Mouse (Mus musculus) layer of hippocampus, postnatal 25 days (tissue): ENCODE measurements around the gene Dusp6. TPM values are rescaled to one million over a fixed set of nuclear protein-coding genes. Genes with fewer than 3 reads are reported as not detected.

Experiments used
- DNase-seq, 2 experiments: peaks; one replicate each; pipeline ENCODE4 v3.0.0; 2022; ENCODE audit warnings: mixed read lengths in 2 of 2, low spot score in 1 of 2; ENCODE audit errors: extremely low spot score in 1 of 2
- total RNA-seq, 2 experiments: library from RNA; stranded (reverse); gene quantifications; 2 replicates each; pipeline ENCODE4 v1.2.3; 2021

Dusp6 gene
- total RNA-seq, 2 experiments from 2014 or later: 74.9 to 93.5 TPM

DNA sequence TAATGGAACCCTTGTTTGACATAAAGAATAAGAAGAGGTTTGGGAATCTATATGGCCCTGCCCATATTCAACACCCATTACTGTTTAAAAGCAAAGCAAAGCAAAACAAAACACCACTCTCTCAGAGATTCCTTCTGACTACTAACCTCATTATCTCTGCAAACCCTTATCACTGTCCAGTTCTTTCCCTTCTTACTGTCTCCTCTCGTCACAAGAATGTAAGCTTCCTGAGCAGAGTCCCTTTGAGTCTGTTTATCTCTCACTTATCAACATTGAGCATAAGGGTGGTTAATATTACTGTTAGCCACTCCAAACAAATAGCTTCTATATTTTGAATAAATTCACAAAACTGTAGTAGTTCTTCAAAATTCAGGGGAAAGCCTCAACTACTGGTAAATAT is 48.9 kb downstream of the Dusp6 start:
- DNase-seq: no peak

DNA sequence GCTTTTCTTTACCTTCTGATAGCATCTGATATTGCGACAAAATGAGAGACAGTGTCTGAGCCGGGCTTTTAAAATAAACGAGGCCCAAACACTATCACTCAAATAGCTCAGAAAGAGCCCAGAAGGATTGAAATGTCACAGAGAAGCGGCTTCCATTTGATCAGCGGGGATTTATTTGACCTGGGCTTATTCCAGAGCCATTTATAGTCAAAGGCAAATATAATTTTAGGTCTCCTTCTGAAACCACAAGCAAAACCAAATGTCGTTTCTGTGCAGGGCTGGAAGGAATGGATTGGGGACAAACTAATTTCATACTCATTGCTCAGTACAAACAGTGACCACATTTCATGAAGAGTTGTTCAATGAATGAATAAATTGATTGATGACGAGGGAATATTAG is 51.3 kb downstream of the Dusp6 start:
- DNase-seq: no peak

- DNase-seq: no peak
Observed at GRCm38 (mm10) chr10:99317057-99317456, 54.0 kb downstream of the Dusp6 start.

Other genes with a start within 250 kb of the Dusp6 start
- 1 to 10 TPM; 6.5 to 8.2 TPM for gene Poc1b, start 156.2 kb upstream of the Dusp6 start, total RNA-seq
- gene Galnt4, start 155.1 kb upstream of the Dusp6 start, total RNA-seq: 1 to 10 TPM; 4.0 to 4.6 TPM
- not detected for gene Phxr2, start 136.9 kb upstream of the Dusp6 start, total RNA-seq